ENCODE assay signal across 8 mouse cellular contexts in the genomic region with DNA sequence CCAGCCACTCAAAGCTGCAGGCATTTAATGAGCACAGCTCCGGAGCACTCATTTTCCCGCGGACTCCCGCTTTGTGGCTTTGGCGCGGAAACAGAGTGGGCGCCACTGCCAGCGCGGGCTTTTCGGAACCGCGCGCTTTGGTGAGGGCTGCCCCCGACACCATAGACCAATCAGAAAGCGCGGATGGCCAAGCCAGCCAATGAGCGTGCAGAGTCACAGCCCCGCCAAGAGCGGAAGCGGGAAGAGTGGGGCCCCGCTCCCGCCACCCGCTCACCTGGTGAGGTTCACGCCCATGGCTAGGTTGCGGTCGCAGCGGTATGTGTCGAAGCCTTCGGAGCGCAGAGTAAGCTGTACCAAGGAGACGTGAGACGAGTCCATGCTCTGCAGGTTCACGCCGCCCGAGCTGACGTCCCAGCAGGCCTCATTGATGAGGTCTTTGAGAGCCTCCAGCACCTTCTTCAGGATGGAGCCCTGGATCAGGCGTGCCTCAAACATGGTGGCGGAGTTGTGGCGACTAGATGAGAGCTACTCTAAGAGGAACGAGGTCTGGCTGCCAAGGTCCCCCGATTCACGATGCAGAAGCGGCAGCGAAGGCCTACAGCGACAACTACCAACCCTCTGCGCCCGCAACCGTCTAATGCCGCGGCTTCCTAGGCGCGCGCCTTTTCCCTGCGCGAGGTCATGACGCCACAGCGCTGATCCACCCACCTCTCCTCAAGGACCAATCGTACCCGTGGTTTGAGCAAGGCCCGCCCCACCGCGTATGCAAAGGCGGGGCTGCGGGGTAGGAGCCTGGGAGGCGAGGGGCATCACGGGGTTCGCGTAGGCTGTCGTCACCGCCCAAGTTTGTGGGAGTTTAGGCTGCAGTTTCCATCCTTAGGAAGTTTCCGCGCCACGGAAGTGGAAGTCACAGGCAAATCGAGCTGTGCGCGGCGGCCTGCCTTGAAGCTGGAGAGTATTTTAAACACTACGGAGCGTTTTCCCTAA. TPM values are rescaled to one million over a fixed set of nuclear protein-coding genes. Genes with fewer than 3 reads are reported as not detected.
DNase-seq lines count a peak whose midpoint lies in the region; ATAC-seq and TF ChIP-seq lines count a peak whose summit lies in the region.

A gene (minus strand): TSS at position 773 of the 987 bp plus-strand sequence.

- TF ChIP-seq POLR2A in brain, embryonic 14.5 days (IDR thresholded peaks at IDR 0.05; ENCODE audit: borderline replicate concordance, extremely low read depth, insufficient read depth, insufficient read length, poor library complexity, severe bottlenecking): peak; percentile 66; the same call in 1 of the 2 replicates
- peak; percentile 95 for TF ChIP-seq POLR2A in liver, adult 2 months (IDR thresholded peaks at IDR 0.05; ENCODE audit: extremely low read depth, insufficient read depth, low read length)
- TF ChIP-seq POLR2A in myocyte (IDR thresholded peaks at IDR 0.05; ENCODE audit: insufficient read length, low read depth): peak; percentile 65

- peak; percentile 99 for ATAC-seq in heart, embryonic 11.5 days (replicated peaks; ENCODE audit: insufficient number of reproducible peaks, low FRiP score, low TSS enrichment)
- peak; percentile 99 for ATAC-seq in kidney, embryonic 16.5 days (ENCODE audit: low FRiP score, low TSS enrichment)

- H3K27me3 ChIP-seq in C2C12 (ENCODE audit: control insufficient read depth, insufficient read depth, insufficient read length): no peaks in the 10 kb centered on the region
- no peaks in the 10 kb centered on the region for H3K27me3 ChIP-seq in erythroblast, embryonic 14.5 days (ENCODE audit: control insufficient read depth)
- no peaks in the 10 kb centered on the region for H3K27me3 ChIP-seq in heart, embryonic 11.5 days (ENCODE audit: control insufficient read depth, insufficient read depth, low read length)
- H3K27me3 ChIP-seq in kidney, embryonic 16.5 days (ENCODE audit: insufficient read depth, low read length): no peaks in the 10 kb centered on the region
- H3K27me3 ChIP-seq in liver, adult 2 months (ENCODE audit: control insufficient read depth, insufficient read depth, low read length): no peaks in the 10 kb centered on the region
- H3K27me3 ChIP-seq in myocyte (ENCODE audit: control insufficient read depth, insufficient read depth, insufficient read length): no peaks in the 10 kb centered on the region
- H3K27me3 ChIP-seq in splenic B cell, adult 2 months (ENCODE audit: control insufficient read depth, insufficient read depth, low read length, poor library complexity, severe bottlenecking): no peaks in the 10 kb centered on the region

- peak within 1 kb of the TSS; percentile 70 for H3K4me2 ChIP-seq in heart, embryonic 11.5 days
- peak within 1 kb of the TSS; percentile 69 for H3K4me2 ChIP-seq in kidney, embryonic 16.5 days (replicated peaks; ENCODE audit: low read depth, low read length)
- peak within 1 kb of the TSS; percentile 95 for H3K4me2 ChIP-seq in myocyte (ENCODE audit: low read depth)

- H3K79me2 ChIP-seq in C2C12 (ENCODE audit: control insufficient read depth, insufficient read depth) (peaks cover 61% of the 10 kb centered on the region), myocyte (ENCODE audit: control insufficient read depth, insufficient read depth) (peaks cover 33% of the 10 kb centered on the region)
- no peaks in the 10 kb centered on the region for H3K79me2 ChIP-seq in liver, adult 2 months (ENCODE audit: control insufficient read depth, insufficient read depth, low read length)

- peak; percentile 99 for DNase-seq in brain, embryonic 14.5 days (ENCODE audit: low read depth)
- peak; percentile 90 for DNase-seq in liver, adult 2 months (ENCODE audit: extremely low read depth, low read depth, low spot score)
- peak; percentile 98 for DNase-seq in splenic B cell, adult 2 months (ENCODE audit: low read depth, low spot score)

- peak within 1 kb of the TSS; percentile 84 for H3K9ac ChIP-seq in heart, embryonic 11.5 days (ENCODE audit: low read depth, low read length)
- H3K9ac ChIP-seq in kidney, embryonic 16.5 days (replicated peaks; ENCODE audit: low read length): peak within 1 kb of the TSS; percentile 76
- H3K9ac ChIP-seq in liver, adult 2 months (ENCODE audit: low read depth, low read length): peak within 1 kb of the TSS; percentile 49

- TF ChIP-seq CTCF in C2C12 (IDR thresholded peaks at IDR 0.05; ENCODE audit: control insufficient read depth, insufficient read depth, insufficient read length): no peak
- TF ChIP-seq CTCF in brain, embryonic 14.5 days (IDR thresholded peaks at IDR 0.05; ENCODE audit: borderline replicate concordance, extremely low read depth, insufficient read depth, insufficient read length): no peak
- TF ChIP-seq CTCF in liver, adult 2 months (IDR thresholded peaks at IDR 0.05; ENCODE audit: low read depth, low read length): no peak

- H3K9me3 ChIP-seq in erythroblast, embryonic 14.5 days (ENCODE audit: control insufficient read depth, low read length): no peaks in the 10 kb centered on the region
- no peaks in the 10 kb centered on the region for H3K9me3 ChIP-seq in heart, embryonic 11.5 days (replicated peaks; ENCODE audit: control insufficient read depth, low read length)
- no peaks in the 10 kb centered on the region for H3K9me3 ChIP-seq in kidney, embryonic 16.5 days (ENCODE audit: low read length)

- H3K27ac ChIP-seq in heart, embryonic 11.5 days (ENCODE audit: low read depth, low read length): peak within 1 kb of the TSS; percentile 82
- peak within 1 kb of the TSS; percentile 91 for H3K27ac ChIP-seq in kidney, embryonic 16.5 days (ENCODE audit: low read length)
- H3K27ac ChIP-seq in liver, adult 2 months (replicated peaks; ENCODE audit: insufficient read depth, low read depth, low read length): peak within 1 kb of the TSS; percentile 10

- under 1% methylated on average over 78 of the region's 79 CpGs for WGBS in heart, embryonic 11.5 days (ENCODE audit: insufficient replicate concordance)
- under 1% methylated on average over 75 of the region's 79 CpGs for WGBS in kidney, embryonic 16.5 days
- WGBS in liver, adult 2 months: 1% methylated on average over 79 of the region's 79 CpGs

- H3K4me3 ChIP-seq in C2C12 (ENCODE audit: insufficient read depth, poor library complexity, severe bottlenecking) (peak within 1 kb of the TSS; percentile 54), myocyte (peak within 1 kb of the TSS; percentile 79)
- peak within 1 kb of the TSS; percentile 93 for H3K4me3 ChIP-seq in erythroblast, embryonic 14.5 days (replicated peaks)
- H3K4me3 ChIP-seq in heart, embryonic 11.5 days (ENCODE audit: low read depth, low read length): peak within 1 kb of the TSS; percentile 72
- H3K4me3 ChIP-seq in kidney, embryonic 16.5 days (ENCODE audit: low read length): peak within 1 kb of the TSS; percentile 66
- peak within 1 kb of the TSS; percentile 64 for H3K4me3 ChIP-seq in liver, adult 2 months (ENCODE audit: insufficient read depth, low read depth, low read length)

- H3ac ChIP-seq in C2C12 (ENCODE audit: control insufficient read depth, insufficient read length, low read depth): peak within 1 kb of the TSS; percentile 64
- peak within 1 kb of the TSS; percentile 4 for H3ac ChIP-seq in myocyte (ENCODE audit: control insufficient read depth, insufficient read length)

- H3K79me3 ChIP-seq in C2C12 (ENCODE audit: low read depth): peaks cover 30% of the 10 kb centered on the region

- peaks cover 37% of the 10 kb centered on the region for H3K36me3 ChIP-seq in C2C12 (ENCODE audit: control insufficient read depth, insufficient read depth)
- H3K36me3 ChIP-seq in erythroblast, embryonic 14.5 days (ENCODE audit: control insufficient read depth): peaks cover 62% of the 10 kb centered on the region
- H3K36me3 ChIP-seq in heart, embryonic 11.5 days (ENCODE audit: control insufficient read depth, insufficient read depth, low read length): peaks cover 11% of the 10 kb centered on the region; the same call in 1 of the 2 replicates
- H3K36me3 ChIP-seq in kidney, embryonic 16.5 days (ENCODE audit: insufficient read depth, low read length): peaks cover 14% of the 10 kb centered on the region; the same call in 1 of the 2 replicates
- H3K36me3 ChIP-seq in liver, adult 2 months (ENCODE audit: control insufficient read depth, insufficient read depth, low read length): peaks cover 5% of the 10 kb centered on the region
- H3K36me3 ChIP-seq in myocyte (ENCODE audit: control insufficient read depth, insufficient read depth): peaks cover 9% of the 10 kb centered on the region
- peaks cover 9% of the 10 kb centered on the region; the same call in 1 of the 2 replicates for H3K36me3 ChIP-seq in splenic B cell, adult 2 months (ENCODE audit: control insufficient read depth, insufficient read depth, low read length, poor library complexity, severe bottlenecking)

- H3K4me1 ChIP-seq in erythroblast, embryonic 14.5 days (ENCODE audit: control insufficient read depth): peaks cover 48% of the 10 kb centered on the region
- H3K4me1 ChIP-seq in heart, embryonic 11.5 days (ENCODE audit: control insufficient read depth, insufficient read depth, low read length): peaks cover 5% of the 10 kb centered on the region
- H3K4me1 ChIP-seq in kidney, embryonic 16.5 days (ENCODE audit: insufficient read depth, low read length): peaks cover 22% of the 10 kb centered on the region
- peaks cover 2% of the 10 kb centered on the region; the same call in 1 of the 2 replicates for H3K4me1 ChIP-seq in liver, adult 2 months (ENCODE audit: control insufficient read depth, insufficient read depth, low read length)

TF ChIP-seq in C2C12, 6 proteins besides CTCF, POLR2A, EP300 and RAD21:
- TF ChIP-seq USF1 (IDR thresholded peaks at IDR 0.05; ENCODE audit: low read depth) (peak; percentile 62), MAX (IDR thresholded peaks at IDR 0.05) (peak; percentile 62), MYOG (IDR thresholded peaks at IDR 0.05; ENCODE audit: control insufficient read depth, extremely low read depth, insufficient read length) (no peak), FOSL1 (IDR thresholded peaks at IDR 0.05; ENCODE audit: insufficient read depth, low read length, poor library complexity, severe bottlenecking) (no peak)

TF ChIP-seq in myocyte, 11 proteins besides CTCF, POLR2A, EP300 and RAD21 (continues in another document):
- TF ChIP-seq MYOG (IDR thresholded peaks at IDR 0.05; ENCODE audit: control insufficient read depth in 1 of 3, insufficient read depth in 1 of 3, insufficient read length in 2 of 3, low read depth in 2 of 3): no peak
- TF ChIP-seq SRF (IDR thresholded peaks at IDR 0.05; ENCODE audit: control insufficient read depth, insufficient read length, low read depth): no peak
- no peak for TF ChIP-seq MYOD1 (IDR thresholded peaks at IDR 0.05; ENCODE audit: control insufficient read depth in 1 of 3, insufficient read length in 2 of 3, low read depth in 2 of 3)
- TF ChIP-seq USF1 (IDR thresholded peaks at IDR 0.05; ENCODE audit: low read depth): peak; percentile 62

RNA-seq across cellular contexts. Expression of the gene that starts here (rescaled TPM):
- polyA plus RNA-seq in C2C12 (2012; fragmentation: generic; extraction: Trizol): 228 TPM
- 158 and 255 TPM in 2 replicates for polyA plus RNA-seq in brain, embryonic 14.5 days (2012; rRNA removed)
- 11.3 and 19.1 TPM in 2 replicates for polyA plus RNA-seq in erythroblast, embryonic 14.5 days (2012)
- polyA plus RNA-seq in heart, embryonic 11.5 days (2014; fragmentation: Nextera tagmentation; extraction: Ambion mirVana): 209 and 212 TPM in 2 replicates
- 248 and 265 TPM in 2 replicates for polyA plus RNA-seq in kidney, embryonic 16.5 days (2015; fragmentation: Nextera tagmentation; extraction: Ambion mirVana)
- 39.0 and 47.1 TPM in 2 replicates for total RNA-seq in liver, adult 2 months (2014; rRNA removed)
- polyA plus RNA-seq in liver, adult 2 months (2012; rRNA removed): 20.6 and 22.5 TPM in 2 replicates
- polyA plus RNA-seq in myocyte (2012; fragmentation: generic; extraction: Trizol): 65.5 TPM

Comparison
In these comparisons a context has a peak if more than half of its experiments do, and no peak if none do; other contexts are left out.
1. Peak in every context shown above with its lines: DNase-seq, ATAC-seq, H3K4me3 ChIP-seq and H3K27ac ChIP-seq.
2. H3K27ac ChIP-seq: peak in every context shown above with its lines; median percentile 91 in kidney, embryonic 16.5 days; 82 in heart, embryonic 11.5 days; 10 in liver, adult 2 months.